Mouse (Mus musculus) lung, adult 2 months (tissue): ENCODE data around the gene Ugt1a6a.

Source experiments
- CTCF ChIP-seq: fragments of 200-500 bp; IDR thresholded peaks from 2 replicates; pipeline ENCODE4 v1.5.1; 2011; ENCODE audit warnings: mild to moderate bottlenecking, low read length, control low read depth; ENCODE audit not compliant: insufficient read depth
- POLR2A ChIP-seq: fragments of 200-500 bp; IDR thresholded peaks from 2 replicates; pipeline ENCODE4 v1.6.1; 2011; ENCODE audit warnings: low read depth, mild to moderate bottlenecking, control low read depth, low read length, borderline replicate concordance; ENCODE audit errors: extremely low read depth

GRCm38 (mm10) chr1:88255466-88255857 is 120.9 kb downstream of the Ugt1a6a start:
- TF ChIP-seq CTCF (no peak), POLR2A (no peak)
